Mouse (Mus musculus): ENCODE measurements at regions not wholly inside any gene's neighbourhood (a gene's known extent, or its start where the extent isn't known, plus 50 kb on each side); places are given as distances from the start of the nearest gene placed in this dataset.

- peak; percentile 49 to 56 for DNase-seq
These were observed 191.9 kb upstream of the C9orf72 start for GRCm38 (mm10) chr4:35417866-35418265.

DNA sequence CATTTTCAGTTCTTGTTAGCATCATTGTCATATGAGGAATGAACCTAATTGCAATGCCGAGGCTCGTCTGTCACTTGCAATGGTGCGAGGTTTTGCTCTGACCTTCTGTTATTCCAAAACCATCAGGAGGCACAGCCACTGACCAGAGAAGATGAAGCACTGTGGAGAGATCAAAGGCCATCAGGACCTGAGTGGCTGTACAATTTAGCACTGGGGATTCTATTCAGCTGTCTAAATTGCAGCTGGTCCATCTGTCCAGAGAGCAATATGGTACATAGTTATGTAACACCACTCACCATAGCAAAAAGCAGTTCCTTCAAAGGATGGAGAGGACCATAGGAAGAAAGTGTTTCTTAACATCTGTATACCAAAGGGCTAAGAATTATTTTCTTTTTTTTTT lies 187.5 kb upstream of the C9orf72 start:
- DNase-seq, result no peak

DNA sequence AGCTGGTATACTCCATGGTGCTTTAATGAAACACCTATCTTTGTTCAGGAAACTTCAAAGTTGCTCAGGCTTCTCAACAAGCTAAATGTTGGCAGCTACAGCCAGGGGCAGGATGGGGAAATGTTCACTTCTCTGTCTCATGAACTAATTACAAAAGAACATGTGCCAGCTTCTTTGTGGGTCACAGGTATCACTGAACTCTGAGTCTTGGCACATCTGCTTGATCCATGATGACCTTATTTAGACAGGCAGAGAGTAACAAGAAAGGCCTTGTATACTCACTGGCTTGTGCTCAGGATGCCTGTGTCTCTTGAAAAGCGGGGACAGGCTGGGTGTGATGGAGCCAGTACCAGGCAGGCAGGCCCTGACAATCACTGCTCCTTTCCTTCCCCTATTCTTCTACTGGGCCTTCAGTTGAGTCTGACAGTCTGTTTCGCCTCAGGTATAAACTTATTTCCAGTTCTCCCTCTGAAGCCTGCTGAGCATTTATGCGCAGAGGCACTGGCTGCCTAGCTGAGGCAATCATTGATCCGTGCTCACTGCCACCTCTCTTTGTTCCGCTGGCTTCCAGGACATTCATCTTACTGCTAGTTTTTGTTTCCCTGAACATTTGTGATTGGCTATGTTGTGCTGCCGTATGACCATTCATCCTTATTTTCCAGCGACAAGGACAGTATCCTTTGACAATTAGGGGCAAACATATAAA lies 179.5 kb upstream of the C9orf72 start:
- DNase-seq, result no peak

DNA sequence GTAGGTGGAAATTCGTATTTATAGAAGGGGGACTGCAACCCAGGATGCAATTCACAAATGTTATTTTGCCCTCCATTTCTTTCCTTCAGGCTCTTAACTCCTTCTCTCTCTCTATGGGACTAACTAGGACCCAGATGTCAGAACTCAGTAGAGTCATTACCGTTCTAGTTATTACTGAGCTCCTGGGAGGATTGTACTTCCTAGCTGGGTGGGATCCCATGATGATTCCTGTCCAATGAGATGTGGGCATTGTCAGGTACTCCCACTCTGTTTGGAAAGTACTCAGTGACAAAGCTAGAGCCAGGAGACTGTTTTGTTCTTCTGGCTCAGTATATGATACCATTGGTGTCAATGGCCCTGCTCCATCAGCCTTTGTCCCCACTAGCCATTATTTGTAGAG lies 178.1 kb upstream of the C9orf72 start:
- DNase-seq, result no peak

DNA sequence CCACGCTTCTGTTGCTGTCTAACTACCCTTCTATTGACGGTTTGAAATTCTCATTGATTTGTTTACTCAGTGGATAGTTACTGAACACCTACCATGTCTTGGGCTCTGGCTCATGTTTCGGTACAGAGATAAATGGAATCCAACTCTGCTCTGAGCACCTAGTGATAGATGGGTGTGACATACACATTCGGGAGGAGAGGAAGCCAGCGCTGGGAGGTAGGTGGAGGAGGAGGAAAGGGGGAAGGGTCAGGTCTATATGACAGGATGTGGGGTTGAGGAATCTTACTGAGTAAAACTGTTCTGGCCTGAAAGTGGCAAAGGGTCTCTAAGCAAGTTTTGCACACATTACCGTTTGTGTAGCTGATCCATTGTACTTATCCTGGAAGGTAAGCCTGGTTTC lies 177.6 kb upstream of the C9orf72 start:
- DNase-seq, result no peak

GRCm38 (mm10) chr4:35402376-35403133 lies 176.6 kb upstream of the C9orf72 start:
- DNase-seq, result no peak

- DNase-seq, result no peak
These were observed 175.8 kb upstream of the C9orf72 start for GRCm38 (mm10) chr4:35401783-35402182.

DNA sequence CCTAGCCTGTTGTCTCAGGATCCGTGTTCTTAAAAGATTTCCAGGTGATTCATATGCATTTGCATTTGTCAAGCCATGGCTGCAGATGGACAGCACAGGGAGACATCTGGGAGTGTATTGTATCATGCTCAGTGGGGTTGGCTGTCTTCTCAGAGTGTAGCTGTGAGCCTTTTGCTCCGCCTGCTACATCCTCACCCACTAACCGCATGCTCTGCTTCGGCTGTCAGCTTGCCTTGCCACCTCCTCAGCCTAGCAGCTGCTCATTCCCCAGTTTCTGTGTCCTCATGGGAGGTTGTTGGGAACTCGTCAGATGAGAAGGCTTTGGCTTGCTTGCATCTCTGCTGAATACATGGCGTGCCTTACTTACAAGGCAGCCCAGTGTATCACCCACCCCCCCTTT lies 174.5 kb upstream of the C9orf72 start:
- no peak for DNase-seq

- DNase-seq, result no peak
These were observed 169.6 kb upstream of the C9orf72 start for GRCm38 (mm10) chr4:35395583-35395877.

DNA sequence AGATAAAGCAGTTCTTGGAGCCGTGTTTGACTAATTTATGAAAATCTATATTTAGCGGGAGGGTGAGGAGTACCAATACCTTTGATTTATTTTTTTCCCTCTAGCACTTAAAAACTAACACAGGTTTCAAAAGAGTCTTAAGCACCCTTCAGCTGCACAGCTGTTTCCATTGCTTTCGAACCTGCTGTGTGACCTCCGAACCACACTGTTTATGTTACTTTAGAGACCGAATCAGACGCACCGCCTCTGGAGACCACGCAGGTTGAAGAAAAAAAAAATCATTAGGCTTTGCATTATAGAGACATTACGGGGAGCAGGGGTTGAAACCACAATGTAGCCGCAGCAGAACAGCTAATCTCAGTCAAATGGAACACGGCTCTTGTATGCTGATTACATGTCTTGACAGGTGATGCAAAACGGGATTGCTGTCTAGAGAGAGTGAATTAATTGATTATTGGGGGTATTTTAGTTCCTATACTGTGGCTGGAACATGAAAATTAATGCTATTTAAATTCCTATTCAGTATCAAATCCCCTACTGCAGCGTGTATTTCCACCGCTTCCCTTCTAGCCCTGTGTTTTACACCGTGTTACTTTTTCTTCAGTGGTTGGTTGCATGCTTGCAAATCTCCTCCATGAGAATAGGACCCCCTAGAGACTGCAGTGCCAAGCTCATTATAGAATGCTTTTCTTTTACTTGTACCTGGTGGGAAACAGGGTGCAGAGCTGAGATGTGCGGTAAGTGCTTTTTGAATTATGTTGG lies 169.0 kb upstream of the C9orf72 start:
- no peak for DNase-seq

GRCm38 (mm10) chr4:35375791-35376190 lies 149.8 kb upstream of the C9orf72 start:
- DNase-seq, result no peak

DNA sequence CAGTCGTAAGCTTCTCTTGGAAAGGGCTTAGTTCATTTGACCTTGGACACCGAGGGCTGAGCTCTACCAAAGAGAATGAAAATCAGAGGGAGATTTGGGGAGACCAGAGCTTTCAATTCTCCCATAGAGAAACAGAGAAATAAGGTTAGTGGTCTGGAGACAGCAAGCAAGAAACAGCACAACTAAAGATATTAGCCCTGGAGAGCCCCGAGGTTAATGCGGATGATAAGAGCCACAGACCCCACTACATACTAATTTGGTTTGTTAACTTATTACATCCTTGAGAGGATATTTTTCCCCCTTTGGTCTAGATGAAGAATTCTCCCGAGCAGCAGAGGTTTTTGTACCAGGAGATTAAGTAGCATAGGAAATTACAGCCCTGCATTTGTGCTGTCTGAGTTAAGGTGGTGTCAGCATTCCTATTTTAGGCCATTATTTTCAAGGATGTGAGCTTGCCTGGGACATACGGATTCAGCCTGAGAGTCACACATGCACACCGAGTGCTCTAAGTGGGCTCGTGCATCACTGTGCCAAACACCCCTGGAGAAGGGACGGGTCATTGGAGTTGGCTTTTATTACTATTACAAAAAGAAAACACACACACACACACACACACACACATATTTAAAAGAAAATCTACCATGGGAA lies 147.4 kb upstream of the C9orf72 start:
- no peak for DNase-seq

GRCm38 (mm10) chr4:35372528-35373212 lies 146.7 kb upstream of the C9orf72 start:
- DNase-seq, result peak; percentile 65 to 85

- no peak for DNase-seq
These were observed 138.2 kb upstream of the C9orf72 start for GRCm38 (mm10) chr4:35364161-35364560.

DNA sequence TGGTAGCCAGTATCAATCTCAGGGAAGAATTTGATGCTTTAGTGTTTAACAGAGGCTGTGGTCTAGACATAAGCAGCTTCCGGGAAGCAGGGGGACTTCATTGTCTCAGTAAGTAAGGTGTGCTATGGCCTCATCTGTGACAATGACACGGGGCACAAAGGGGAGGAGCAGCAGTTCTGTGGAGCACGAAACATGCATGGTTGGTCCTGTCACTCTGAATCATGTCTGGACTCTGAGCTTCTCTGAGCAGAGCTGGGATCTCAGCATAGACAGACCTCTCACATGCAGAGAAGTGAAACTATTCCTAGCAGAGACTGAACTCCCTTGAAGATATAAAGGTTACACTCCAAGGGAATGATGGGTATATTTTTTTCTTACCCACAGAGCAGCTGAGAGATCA lies 136.2 kb upstream of the C9orf72 start:
- no peak for DNase-seq

- no peak for DNase-seq
These were observed 133.4 kb upstream of the C9orf72 start for GRCm38 (mm10) chr4:35359376-35359775.

- peak in 1 of 2 experiments; percentile 7 for DNase-seq
These were observed 131.1 kb upstream of the C9orf72 start for GRCm38 (mm10) chr4:35356904-35357563.

DNA sequence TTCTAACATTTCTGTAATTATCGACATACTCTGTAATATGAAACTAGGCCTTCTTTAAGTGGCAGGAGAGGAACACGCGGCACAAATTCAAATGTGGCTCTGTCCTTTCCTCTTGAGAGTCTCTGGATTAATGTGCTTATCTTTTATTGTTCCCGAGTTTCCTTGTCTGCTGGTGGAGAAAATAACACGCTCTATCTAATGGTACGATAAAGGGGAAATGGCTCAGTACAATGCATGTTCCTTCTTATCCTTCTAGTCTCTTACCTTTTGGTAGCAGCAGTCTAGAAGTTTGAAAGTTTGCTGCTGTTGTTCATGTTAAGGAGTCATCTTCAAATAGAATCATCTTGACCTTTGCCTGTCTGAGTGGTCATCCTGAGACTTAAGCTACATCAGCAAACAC lies 130.1 kb upstream of the C9orf72 start:
- DNase-seq, result no peak

DNA sequence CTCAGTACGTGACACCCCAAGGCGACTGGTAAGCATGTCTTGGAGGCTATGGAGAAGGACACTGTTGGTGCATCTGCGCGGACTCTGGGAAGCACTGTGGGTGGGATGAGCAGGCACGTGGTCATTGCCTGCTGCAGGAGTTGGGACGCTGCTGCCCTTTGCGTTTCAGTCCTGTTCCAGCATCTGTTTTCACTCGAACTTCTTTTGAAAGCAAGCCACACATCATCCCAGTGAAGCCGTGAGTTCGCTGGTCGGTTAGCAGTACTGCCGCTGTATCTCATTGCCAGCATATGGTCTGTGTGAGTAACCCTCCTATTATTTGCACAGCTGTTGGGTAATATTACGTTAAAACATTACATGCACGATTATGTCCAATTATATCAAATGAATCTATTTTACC lies 128.1 kb upstream of the C9orf72 start:
- DNase-seq, result no peak

DNA sequence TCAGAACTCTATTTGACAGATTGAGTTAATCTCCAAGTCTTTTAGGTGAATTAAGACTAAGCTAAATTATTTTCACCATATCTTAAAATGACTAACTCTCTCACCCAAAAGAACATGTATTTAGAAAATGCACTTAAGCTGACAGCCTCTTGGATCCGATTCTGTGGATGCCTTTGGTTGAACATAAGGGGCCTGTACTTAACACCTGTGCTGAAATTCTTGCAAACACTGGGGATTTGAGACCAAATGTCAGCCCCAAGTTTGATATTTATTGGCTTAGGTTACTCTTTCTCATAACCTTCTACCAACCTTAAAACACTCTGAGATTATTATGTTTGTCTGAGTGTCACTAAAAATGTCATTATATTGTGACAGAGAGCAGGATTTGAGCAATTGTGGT lies 126.6 kb upstream of the C9orf72 start:
- no peak for DNase-seq

GRCm38 (mm10) chr4:35350465-35350864 lies 124.5 kb upstream of the C9orf72 start:
- DNase-seq, result peak; percentile 66 to 79

- no peak for DNase-seq
These were observed 121.6 kb upstream of the C9orf72 start for GRCm38 (mm10) chr4:35347609-35348008.
